Comparison of ENCODE assay signal across 11 mouse cellular contexts in the genomic region with DNA sequence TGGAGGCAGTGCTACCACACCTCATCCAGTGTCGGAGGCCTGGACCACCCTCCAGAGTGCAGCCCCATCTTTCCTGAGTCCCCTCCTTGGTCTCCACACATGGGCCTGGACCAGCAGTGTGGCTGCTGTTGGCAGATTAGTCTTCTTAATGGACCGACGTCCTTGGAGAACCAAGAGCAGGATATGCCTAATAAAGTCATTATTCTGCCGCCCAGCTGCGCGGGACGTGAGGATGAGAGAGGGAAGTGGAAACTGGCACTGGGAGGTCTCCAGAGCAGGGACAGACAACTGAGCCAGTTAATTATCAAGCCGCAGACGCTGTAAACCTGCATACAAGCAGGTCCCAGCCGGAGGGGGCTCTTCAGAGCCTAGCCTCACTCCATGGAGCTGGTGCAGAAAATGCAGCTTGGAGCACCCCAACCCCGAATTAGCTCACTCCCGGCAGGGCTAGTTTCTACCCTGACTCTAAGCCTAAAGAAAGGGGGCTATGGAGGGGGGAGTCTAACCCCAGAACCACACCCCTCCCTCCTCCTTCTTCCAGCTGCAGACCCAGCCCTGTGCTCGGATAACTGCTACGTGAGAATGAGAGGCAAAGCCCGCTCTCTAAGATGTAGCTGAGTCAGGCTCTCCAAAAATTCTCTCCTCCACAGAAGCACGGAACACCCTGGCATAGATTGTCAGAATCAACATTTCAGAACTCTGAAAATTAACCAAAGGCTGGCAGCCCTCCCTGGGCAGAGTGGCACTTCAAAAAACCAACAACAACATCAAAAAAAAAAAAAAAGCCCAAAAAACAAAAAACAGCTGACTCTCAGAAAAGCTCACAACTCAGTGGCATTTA.
A peak's percentile ranks its signal among the peaks of the same experiment; 100 is the strongest.
DNase-seq lines count a peak whose midpoint lies in the region; ATAC-seq and TF ChIP-seq lines count a peak whose summit lies in the region.
"Had no signal": no experiment of that assay in that cellular context is flagged by ENCODE, and none has a peak within 500 bp of the region (broad histone marks: within the 10 kb centered on the region; RNA-seq: fewer than 3 reads in every experiment).

No protein-coding gene starts in this region.

- peak overlapping the region; percentile 57 for H3K27ac ChIP-seq in gastrocnemius, adult 2 months
- H3K27ac ChIP-seq in midbrain, embryonic 10.5 days (replicated peaks): peak overlapping the region; percentile 63; the same call in 1 of the 2 replicates
- H3K27ac ChIP-seq in cerebellum, adult 2 months (ENCODE audit: insufficient read depth, low read length): no peak overlapping the region
- no peak overlapping the region for H3K27ac ChIP-seq in liver, embryonic 12.5 days
- H3K27ac ChIP-seq: liver, embryonic 14.5 days had no signal

- intact Hi-C loops in gastrocnemius, adult 2 months (cut with DNase I): no loop called here
- intact Hi-C loops in gastrocnemius, postnatal 36 days (cut with DNase I): no loop called here

- peaks cover 32% of the 10 kb centered on the region for H3K4me1 ChIP-seq in midbrain, embryonic 10.5 days
- peaks cover 2% of the 10 kb centered on the region for H3K4me1 ChIP-seq in cerebellum, adult 2 months (ENCODE audit: control insufficient read depth, insufficient read depth, low read length)
- H3K4me1 ChIP-seq in liver, embryonic 12.5 days: no peaks in the 10 kb centered on the region

- no peak for DNase-seq in gastrocnemius, adult 2 months
- DNase-seq in gastrocnemius, adult 8-10 months (ENCODE audit: low spot score in 2 of 2): no peak
- DNase-seq in brain, adult 2 months (ENCODE audit: low read depth, low spot score): peak; percentile 57
- peak; percentile 28 for DNase-seq in forelimb bud, embryonic 11.5 days (ENCODE audit: low read depth, low spot score)
- no peak for DNase-seq in midbrain, embryonic 10.5 days (ENCODE audit: low spot score)
- no peak for DNase-seq in cerebellum, adult 2 months
- DNase-seq in gastrocnemius, postnatal 36 days: no peak
- DNase-seq: cerebellum, postnatal 25 days; gastrocnemius, postnatal 25 days had no signal

- no peak overlapping the region for H3K4me3 ChIP-seq in gastrocnemius, adult 2 months
- no peak overlapping the region for H3K4me3 ChIP-seq in midbrain, embryonic 10.5 days
- no peak overlapping the region for H3K4me3 ChIP-seq in cerebellum, adult 2 months (replicated peaks; ENCODE audit: insufficient read depth, low read depth, low read length)
- H3K4me3 ChIP-seq in liver, embryonic 12.5 days: no peak overlapping the region

- H3K9me3 ChIP-seq in midbrain, embryonic 10.5 days (replicated peaks): peaks cover 7% of the 10 kb centered on the region
- H3K9me3 ChIP-seq in liver, embryonic 12.5 days (replicated peaks): 0 out of 2 replicates have a peak, but pooled peaks cover 4% of the 10 kb centered on the region

- no peak for ATAC-seq in liver, embryonic 12.5 days

- WGBS in midbrain, embryonic 10.5 days: 24% methylated on average over 16 of the region's 16 CpGs
- 35% methylated on average over 16 of the region's 16 CpGs for WGBS in cerebellum, adult 2 months
- 26% methylated on average over 16 of the region's 16 CpGs for WGBS in liver, embryonic 12.5 days (ENCODE audit: insufficient replicate concordance)

- no peak overlapping the region for H3K9ac ChIP-seq in liver, embryonic 12.5 days
- H3K9ac ChIP-seq: liver, embryonic 14.5 days had no signal

- no peak for TF ChIP-seq POLR2A in cerebellum, adult 2 months (IDR thresholded peaks at IDR 0.05; ENCODE audit: borderline replicate concordance, insufficient read depth, low read length)

- H3K36me3 ChIP-seq in midbrain, embryonic 10.5 days: no peaks in the 10 kb centered on the region
- no peaks in the 10 kb centered on the region for H3K36me3 ChIP-seq in liver, embryonic 12.5 days

- H3K27me3 ChIP-seq in midbrain, embryonic 10.5 days (ENCODE audit: low read depth, poor library complexity, severe bottlenecking): peaks cover 14% of the 10 kb centered on the region
- H3K27me3 ChIP-seq in cerebellum, adult 2 months (ENCODE audit: control insufficient read depth, insufficient read depth, low read length): no peaks in the 10 kb centered on the region; the same call in 1 of the 2 replicates
- peaks cover 37% of the 10 kb centered on the region for H3K27me3 ChIP-seq in liver, embryonic 12.5 days (replicated peaks)

- no peak overlapping the region for H3K4me2 ChIP-seq in liver, embryonic 12.5 days

- no peak for TF ChIP-seq CTCF in gastrocnemius, adult 2 months (IDR thresholded peaks at IDR 0.05)
- TF ChIP-seq CTCF in cerebellum, adult 2 months (IDR thresholded peaks at IDR 0.05; ENCODE audit: borderline replicate concordance, insufficient read depth, low read depth, low read length): no peak

Comparison
In these comparisons a context has a peak if more than half of its experiments do, and no peak if none do; other contexts are left out.
1. DNase-seq: peak in brain, adult 2 months (single experiment) and forelimb bud, embryonic 11.5 days (single experiment); none in gastrocnemius, adult 2 months (single experiment), gastrocnemius, adult 8-10 months (0 of 2), midbrain, embryonic 10.5 days (single experiment), cerebellum, adult 2 months (0 of 2) and gastrocnemius, postnatal 36 days (0 of 2).
2. H3K27ac ChIP-seq: peak in gastrocnemius, adult 2 months (single experiment) and midbrain, embryonic 10.5 days (single experiment); none in cerebellum, adult 2 months (single experiment) and liver, embryonic 12.5 days (single experiment).